Mouse (Mus musculus): Measurements from ENCODE around the gene Map3k10.
"Not testable (repeated sequence)": the region's sequence is repeated elsewhere in the genome, so short reads cannot be mapped to it uniquely, and the experiment has no call there.

Gene Map3k10

GRCm38 (mm10) chr7:27654607-27655276 is 19.7 kb downstream of the Map3k10 start:
- DNase-seq = peak; percentile 29

- DNase-seq = peak; percentile 63
These were observed 20.5 kb downstream of the Map3k10 start, which contains the start of gene Ttc9b for GRCm38 (mm10) chr7:27653681-27654437. Gene Ttc9b (plus strand): TSS chr7:27653915.

- DNase-seq = peak; percentile 67
These were observed 23.4 kb downstream of the Map3k10 start for GRCm38 (mm10) chr7:27650949-27651348.

- DNase-seq = no peak
These were observed 24.7 kb downstream of the Map3k10 start for GRCm38 (mm10) chr7:27649723-27650122.

- DNase-seq = no peak
These were observed 27.0 kb downstream of the Map3k10 start for GRCm38 (mm10) chr7:27647281-27648002.

GRCm38 (mm10) chr7:27646516-27646915 is 27.9 kb downstream of the Map3k10 start:
- no peak for DNase-seq

GRCm38 (mm10) chr7:27644471-27644870 is 29.9 kb downstream of the Map3k10 start:
- DNase-seq = no peak

GRCm38 (mm10) chr7:27635094-27635493 is 39.3 kb downstream of the Map3k10 start:
- DNase-seq = not testable (repeated sequence)

- DNase-seq = no peak
These were observed 39.7 kb downstream of the Map3k10 start for GRCm38 (mm10) chr7:27634691-27635090.

- no peak for DNase-seq
These were observed 41.2 kb downstream of the Map3k10 start for GRCm38 (mm10) chr7:27633166-27633565.

GRCm38 (mm10) chr7:27631439-27631838 is 43.0 kb downstream of the Map3k10 start:
- no peak for DNase-seq

- DNase-seq = not testable (repeated sequence)
These were observed 45.6 kb downstream of the Map3k10 start for GRCm38 (mm10) chr7:27628816-27629215.

GRCm38 (mm10) chr7:27628190-27628589 is 46.2 kb downstream of the Map3k10 start:
- DNase-seq = no peak

- no peak for DNase-seq
These were observed 46.7 kb downstream of the Map3k10 start for GRCm38 (mm10) chr7:27627707-27628106.

- DNase-seq = no peak
These were observed 49.4 kb downstream of the Map3k10 start for GRCm38 (mm10) chr7:27624967-27625366.

- DNase-seq = no peak
These were observed 52.2 kb downstream of the Map3k10 start for GRCm38 (mm10) chr7:27622234-27622633.

- DNase-seq = no peak
These were observed 53.4 kb downstream of the Map3k10 start for GRCm38 (mm10) chr7:27621028-27621427.

GRCm38 (mm10) chr7:27613751-27614499 is 60.5 kb downstream of the Map3k10 start:
- DNase-seq = no peak

GRCm38 (mm10) chr7:27612940-27613339 is 61.5 kb downstream of the Map3k10 start:
- DNase-seq = no peak

GRCm38 (mm10) chr7:27610871-27611270 is 63.5 kb downstream of the Map3k10 start:
- no peak for DNase-seq

GRCm38 (mm10) chr7:27610370-27610769 is 64.0 kb downstream of the Map3k10 start:
- no peak for DNase-seq

GRCm38 (mm10) chr7:27609688-27610087 is 64.7 kb downstream of the Map3k10 start:
- DNase-seq = peak; percentile 16

- no peak for DNase-seq
These were observed 65.1 kb downstream of the Map3k10 start for GRCm38 (mm10) chr7:27609285-27609684.

Data from thymus, postnatal 25 days (tissue).